Mouse (Mus musculus) C2C12 (cell line): ENCODE results near the gene Zfand3. TPM values are rescaled to one million over a fixed set of nuclear protein-coding genes. Genes with fewer than 3 reads are reported as not detected.

Experiments
- H3K27me3 ChIP-seq: one replicate; pipeline ENCODE4 v1.6.1; 2011; ENCODE audit not compliant: control insufficient read depth, insufficient read depth, insufficient read length
- H3K36me3 ChIP-seq: one replicate; pipeline ENCODE4 v1.6.1; 2011; ENCODE audit not compliant: control insufficient read depth, insufficient read depth
- H3K4me3 ChIP-seq: one replicate; pipeline ENCODE4 v1.5.1; 2011; ENCODE audit warnings: mild to moderate bottlenecking, control low read depth; ENCODE audit not compliant: poor library complexity, insufficient read depth, severe bottlenecking
- H3K79me2 ChIP-seq: one replicate; pipeline ENCODE4 v1.6.1; 2011; ENCODE audit not compliant: control insufficient read depth, insufficient read depth
- H3K79me3 ChIP-seq: one replicate; pipeline ENCODE4 v1.6.1; 2011; ENCODE audit warnings: low read depth, control low read depth
- H3ac ChIP-seq: one replicate; pipeline ENCODE3; 2011; ENCODE audit warnings: low read depth; ENCODE audit not compliant: control insufficient read depth, insufficient read length
- CEBPB ChIP-seq: IDR thresholded peaks from one replicate; pipeline ENCODE4 v1.6.1; 2011; ENCODE audit warnings: low read depth, mild to moderate bottlenecking, control low read depth, moderate library complexity
- CTCF ChIP-seq: IDR thresholded peaks from one replicate; pipeline ENCODE4 v1.5.1; 2011; ENCODE audit not compliant: control insufficient read depth, insufficient read depth, insufficient read length
- FOSL1 ChIP-seq: IDR thresholded peaks from one replicate; pipeline ENCODE4 v1.8.0; 2011; ENCODE audit warnings: mild to moderate bottlenecking, low read length; ENCODE audit not compliant: poor library complexity, insufficient read depth, severe bottlenecking
- MAX ChIP-seq: IDR thresholded peaks from one replicate; pipeline ENCODE4 v1.6.1; 2011; ENCODE audit warnings: mild to moderate bottlenecking, control low read depth
- MYOD1 ChIP-seq: IDR thresholded peaks from one replicate; pipeline ENCODE4 v1.6.1; 2011; ENCODE audit warnings: low read depth; ENCODE audit not compliant: control insufficient read depth, insufficient read length
- MYOG ChIP-seq: IDR thresholded peaks from one replicate; pipeline ENCODE4 v1.6.1; 2011; ENCODE audit not compliant: control insufficient read depth, insufficient read length; ENCODE audit errors: extremely low read depth
- USF1 ChIP-seq: IDR thresholded peaks from one replicate; pipeline ENCODE4 v1.6.1; 2011; ENCODE audit warnings: low read depth, mild to moderate bottlenecking, control low read depth, moderate library complexity
- polyA plus RNA-seq: library from polyadenylated mRNA; unstranded; fragments of >200 nt; fragmentation: generic; extraction: Trizol; gene quantifications from one replicate; pipeline ENCODE4 v1.2.1, GENCODE M21; 2012; ENCODE audit warnings: missing spikeins

Zfand3 gene
- polyA plus RNA-seq, 1 experiment = 78.6 TPM

DNA sequence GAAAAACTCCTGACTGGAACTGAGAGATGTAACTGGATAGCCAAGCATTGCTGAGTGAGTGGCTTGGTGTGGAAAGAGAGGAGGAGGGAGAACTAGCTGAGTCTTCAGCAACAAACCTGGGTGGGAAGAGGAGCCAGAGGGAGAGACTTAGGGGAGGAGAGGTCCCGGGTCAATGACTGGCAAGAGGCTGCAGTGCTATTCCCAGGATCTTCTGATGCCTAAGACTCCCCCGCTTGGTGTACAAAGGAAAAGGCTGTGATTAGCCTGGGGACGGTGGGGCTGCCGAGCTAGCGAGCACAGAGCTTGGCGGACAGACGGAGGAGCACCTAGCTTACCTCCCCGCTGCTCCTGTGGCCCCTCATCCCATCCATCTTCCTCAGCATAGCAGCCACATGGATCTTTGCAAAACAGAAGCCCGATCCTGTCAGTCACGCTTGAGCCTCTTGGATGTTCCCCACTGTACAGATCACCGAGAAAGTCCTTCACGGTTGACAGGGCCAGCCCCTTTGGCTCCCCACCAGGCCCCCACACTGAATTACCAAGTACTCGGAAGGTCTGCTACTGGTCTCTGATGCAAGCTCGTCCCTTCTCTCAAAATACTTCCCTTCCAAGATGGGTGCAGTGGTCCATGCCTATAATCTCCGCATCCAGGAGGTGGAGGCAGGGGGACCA is 32.6 kb upstream of the Zfand3 start:
- no peak overlapping the region for H3ac ChIP-seq
- H3K4me3 ChIP-seq = no peak overlapping the region

DNA sequence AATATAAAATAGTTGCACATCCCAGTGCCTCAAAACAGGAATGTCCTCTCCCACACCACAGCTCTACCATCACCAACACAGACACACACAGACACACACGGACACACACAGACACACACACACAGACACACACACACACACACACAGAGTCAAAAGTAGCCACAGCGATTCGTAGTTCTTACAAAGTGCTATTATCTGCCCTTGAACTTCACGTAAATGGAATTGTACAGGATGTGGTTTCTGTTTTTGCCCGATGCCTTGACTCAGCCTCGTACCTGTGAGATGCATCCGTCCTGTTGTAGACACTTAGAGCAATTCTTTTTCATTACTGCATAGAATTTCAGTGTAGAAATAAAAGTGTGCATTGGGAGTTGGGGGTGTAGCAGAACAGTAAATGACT is 31.3 kb upstream of the Zfand3 start:
- no peaks in the 10 kb centered on the region for H3K79me2 ChIP-seq
- H3ac ChIP-seq = no peak overlapping the region
- H3K79me3 ChIP-seq = no peaks in the 10 kb centered on the region
- peaks cover 3% of the 10 kb centered on the region for H3K27me3 ChIP-seq
- H3K36me3 ChIP-seq = no peaks in the 10 kb centered on the region
- no peak overlapping the region for H3K4me3 ChIP-seq
- no peak for TF ChIP-seq MYOD1
- TF ChIP-seq USF1 = no peak
- TF ChIP-seq MYOG = no peak
- TF ChIP-seq CEBPB = no peak
- TF ChIP-seq MAX = no peak
- no peak for TF ChIP-seq FOSL1
- no peak for TF ChIP-seq CTCF

More for the DNA sequence above, 32.6 kb upstream of the Zfand3 start:
- TF ChIP-seq MAX = no peak
- TF ChIP-seq USF1 = no peak
- TF ChIP-seq MYOD1 = no peak
- TF ChIP-seq CTCF = no peak
- no peak for TF ChIP-seq FOSL1
- TF ChIP-seq MYOG = no peak
- TF ChIP-seq CEBPB = no peak
- Histone ChIP-seq H3K79me2 (no peaks in the 10 kb centered on the region), H3K27me3 (peaks cover 3% of the 10 kb centered on the region), H3K36me3 (no peaks in the 10 kb centered on the region), H3K79me3 (no peaks in the 10 kb centered on the region)

DNA sequence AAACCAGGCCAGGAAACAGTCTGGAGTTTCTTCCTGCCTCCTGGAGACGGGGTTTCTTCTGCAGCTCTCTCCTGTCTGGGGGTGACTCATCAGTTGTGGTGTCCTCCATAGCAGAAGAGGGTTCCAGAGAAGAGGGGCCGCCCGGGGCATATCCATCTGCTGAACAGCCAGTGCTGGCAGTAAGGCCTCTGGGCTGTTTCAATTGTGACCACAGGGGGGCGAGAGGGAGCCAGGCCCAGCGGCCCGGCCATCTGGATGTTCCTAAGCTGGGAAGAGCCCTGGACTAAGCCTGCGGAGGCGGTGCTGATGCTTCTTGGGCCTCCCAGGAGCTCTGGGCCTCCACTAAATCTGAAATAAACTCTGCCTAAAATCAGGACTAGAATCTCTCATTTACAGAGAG is 28.8 kb upstream of the Zfand3 start:
- H3K36me3 ChIP-seq = no peaks in the 10 kb centered on the region
- no peak for TF ChIP-seq CEBPB
- TF ChIP-seq MYOG = no peak
- no peak for TF ChIP-seq FOSL1
- TF ChIP-seq CTCF = peak; percentile 88
- H3K4me3 ChIP-seq = no peak overlapping the region
- peaks cover 3% of the 10 kb centered on the region for H3K27me3 ChIP-seq
- no peak overlapping the region for H3ac ChIP-seq
- no peaks in the 10 kb centered on the region for H3K79me2 ChIP-seq
- H3K79me3 ChIP-seq = no peaks in the 10 kb centered on the region

DNA sequence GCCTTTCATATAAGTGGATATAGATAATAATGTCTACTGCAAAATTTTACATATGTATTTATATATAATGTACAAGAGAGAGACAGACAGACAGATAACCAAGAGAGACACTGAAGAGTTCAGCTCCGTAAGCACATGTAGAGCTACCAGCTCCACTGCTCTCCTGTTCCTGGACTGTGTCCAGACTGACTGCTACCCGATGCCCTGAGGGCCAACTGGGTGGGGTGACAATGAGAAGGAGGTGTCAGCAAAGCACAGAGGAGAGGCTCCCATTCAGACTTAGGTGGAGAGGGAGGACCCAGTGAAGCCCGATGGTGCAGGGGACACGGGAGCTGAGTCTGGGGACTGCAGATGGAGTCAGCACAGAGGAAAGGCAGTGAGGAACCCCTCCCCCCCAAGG is 25.5 kb upstream of the Zfand3 start:
- peaks cover 4% of the 10 kb centered on the region for H3K27me3 ChIP-seq
- TF ChIP-seq MYOG = no peak
- TF ChIP-seq MYOD1 = no peak
- no peak for TF ChIP-seq USF1
- TF ChIP-seq CEBPB = no peak
- no peak for TF ChIP-seq FOSL1
- no peak for TF ChIP-seq CTCF
- no peak for TF ChIP-seq MAX
- H3K4me3 ChIP-seq = no peak overlapping the region
- H3K36me3 ChIP-seq = no peaks in the 10 kb centered on the region
- no peak overlapping the region for H3ac ChIP-seq
- H3K79me2 ChIP-seq = no peaks in the 10 kb centered on the region
- no peaks in the 10 kb centered on the region for H3K79me3 ChIP-seq

DNA sequence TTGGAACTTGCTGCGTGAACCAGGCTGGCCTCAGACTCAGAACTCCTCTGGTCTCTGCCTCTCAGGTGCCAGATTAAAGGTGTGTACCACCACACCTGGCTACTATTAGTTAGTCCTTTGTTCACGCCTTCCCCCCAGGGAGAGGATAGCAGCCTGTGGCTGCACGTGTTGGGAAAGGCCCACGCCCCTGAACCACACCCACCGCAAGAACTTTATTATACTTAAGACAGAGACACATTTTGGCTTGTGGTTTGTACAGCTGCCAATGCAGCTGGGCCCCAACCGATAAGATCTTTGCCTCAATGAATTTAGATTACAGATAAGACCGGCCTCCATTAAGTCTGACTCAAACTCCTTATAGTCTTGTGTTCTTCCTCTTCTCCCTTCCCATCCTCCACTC is 24.7 kb upstream of the Zfand3 start:
- no peaks in the 10 kb centered on the region for H3K36me3 ChIP-seq
- no peak overlapping the region for H3ac ChIP-seq
- H3K79me2 ChIP-seq = no peaks in the 10 kb centered on the region
- H3K27me3 ChIP-seq = peaks cover 4% of the 10 kb centered on the region
- no peaks in the 10 kb centered on the region for H3K79me3 ChIP-seq
- H3K4me3 ChIP-seq = no peak overlapping the region
- no peak for TF ChIP-seq MYOG
- peak; percentile 25 for TF ChIP-seq MYOD1
- peak; percentile 47 for TF ChIP-seq MAX

DNA sequence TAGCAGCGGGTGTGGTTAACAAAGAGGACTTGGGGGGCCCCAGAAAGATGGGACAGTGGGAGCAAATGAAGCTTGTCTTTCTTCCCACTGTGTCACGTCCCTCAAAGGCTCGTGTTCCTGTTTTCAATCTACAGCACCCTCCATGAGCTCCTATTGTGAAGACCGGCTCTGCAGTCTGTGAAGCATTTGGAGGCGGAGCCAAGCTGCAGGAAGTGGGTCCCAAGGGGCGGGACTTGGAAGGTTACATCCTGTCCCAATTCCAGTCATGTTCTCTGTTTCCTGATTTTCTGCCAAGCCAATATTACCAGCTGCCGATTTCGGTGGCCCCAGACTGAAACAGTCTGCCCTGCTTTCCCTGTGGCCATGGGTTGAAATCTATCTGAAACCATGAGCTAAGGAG is 23.0 kb upstream of the Zfand3 start:
- H3K27me3 ChIP-seq = peaks cover 4% of the 10 kb centered on the region
- TF ChIP-seq USF1 (no peak), MYOD1 (no peak), MAX (no peak), CEBPB (no peak), CTCF (no peak), FOSL1 (no peak), MYOG (no peak)
- no peaks in the 10 kb centered on the region for H3K79me3 ChIP-seq
- no peak overlapping the region for H3ac ChIP-seq
- no peaks in the 10 kb centered on the region for H3K79me2 ChIP-seq
- H3K4me3 ChIP-seq = no peak overlapping the region
- H3K36me3 ChIP-seq = no peaks in the 10 kb centered on the region
